In genomic region chr5:140648519-140649100, GRCm38 (mm10) we compare ENCODE assay signal across 8 mouse cellular contexts. TPM values are rescaled to one million over a fixed set of nuclear protein-coding genes. Genes with fewer than 3 reads are reported as not detected.
DNase-seq lines count a peak whose midpoint lies in the region; ATAC-seq lines count a peak whose summit lies in the region.

Ttyh3 (minus strand) TSS chr5:140649031.

- H3K27me3 ChIP-seq in heart, embryonic 12.5 days (replicated peaks), result no peaks in the 10 kb centered on the region
- peaks cover 14% of the 10 kb centered on the region; the same call in 1 of the 2 replicates for H3K27me3 ChIP-seq in midbrain, embryonic 12.5 days

- H3K27ac ChIP-seq in heart, embryonic 12.5 days (ENCODE audit: poor library complexity, severe bottlenecking), result peak within 1 kb of the TSS; percentile 85
- peak within 1 kb of the TSS; percentile 92 for H3K27ac ChIP-seq in midbrain, embryonic 12.5 days (replicated peaks)

- H3K4me2 ChIP-seq in heart, embryonic 12.5 days, result peak within 1 kb of the TSS; percentile 82
- peak within 1 kb of the TSS; percentile 98 for H3K4me2 ChIP-seq in midbrain, embryonic 12.5 days (replicated peaks)

- peak within 1 kb of the TSS; percentile 94 for H3K9ac ChIP-seq in heart, embryonic 12.5 days
- H3K9ac ChIP-seq in midbrain, embryonic 12.5 days (replicated peaks), result peak within 1 kb of the TSS; percentile 99

- H3K4me3 ChIP-seq in heart, embryonic 12.5 days, result peak within 1 kb of the TSS; percentile 85
- peak within 1 kb of the TSS; percentile 96 for H3K4me3 ChIP-seq in midbrain, embryonic 12.5 days

- intact Hi-C loops in left cerebral cortex, postnatal 10 days (cut with DNase I), result no loop called here

- H3K9me3 ChIP-seq in heart, embryonic 12.5 days (replicated peaks), result no peaks in the 10 kb centered on the region
- H3K9me3 ChIP-seq in midbrain, embryonic 12.5 days, result no peaks in the 10 kb centered on the region

- H3K36me3 ChIP-seq in heart, embryonic 12.5 days, result peaks cover 15% of the 10 kb centered on the region
- H3K36me3 ChIP-seq in midbrain, embryonic 12.5 days, result peaks cover 29% of the 10 kb centered on the region

- 1% methylated on average over 61 of the region's 62 CpGs for whole genome bisulfite sequencing in heart, embryonic 12.5 days
- 1% methylated on average over 60 of the region's 62 CpGs for WGBS in midbrain, embryonic 12.5 days

- peaks cover 64% of the 10 kb centered on the region for H3K4me1 ChIP-seq in heart, embryonic 12.5 days (replicated peaks)
- H3K4me1 ChIP-seq in midbrain, embryonic 12.5 days, result peaks cover 48% of the 10 kb centered on the region

- ATAC-seq in cerebellum, adult (ENCODE audit: insufficient number of reproducible peaks, low FRiP score, low TSS enrichment), result peak; percentile 56
- ATAC-seq in heart, embryonic 12.5 days (ENCODE audit: insufficient number of reproducible peaks, low FRiP score), result peak; percentile 37
- no peak for ATAC-seq in midbrain, embryonic 12.5 days (ENCODE audit: low FRiP score, low read depth)

- no peak for DNase-seq in cerebellum, postnatal 36 days
- peak; percentile 32 to 47 for DNase-seq in spleen, postnatal 14 days (ENCODE audit: low spot score in 2 of 2)
- DNase-seq in spleen, adult 12 weeks (ENCODE audit: low spot score), result no peak
- peak in 1 of 2 experiments; percentile 77 for DNase-seq in left cerebral cortex, postnatal 10 days (ENCODE audit: extremely low spot score in 1 of 2, low spot score in 2 of 2)
- DNase-seq in urinary bladder, postnatal 10 days (ENCODE audit: low spot score), result no peak

RNA-seq across cellular contexts. Expression of gene Ttyh3, which starts in this region (rescaled TPM):
- polyA plus RNA-seq in heart, embryonic 12.5 days (2016; fragmentation: Nextera tagmentation; extraction: Ambion mirVana), result 36.3 and 38.0 TPM in 2 replicates
- 100 to 1,000 TPM; 319 to 338 TPM for total RNA-seq in left cerebral cortex, postnatal 10 days (2021)
- 68.8 and 71.0 TPM in 2 replicates for polyA plus RNA-seq in midbrain, embryonic 12.5 days (2016; fragmentation: Nextera tagmentation; extraction: Ambion mirVana)

Comparison
In these comparisons a context has a peak if more than half of its experiments do, and no peak if none do; other contexts are left out.
1. DNase-seq: peak in spleen, postnatal 14 days (2 of 2); none in cerebellum, postnatal 36 days (0 of 2), spleen, adult 12 weeks (single experiment) and urinary bladder, postnatal 10 days (single experiment).